Comparison of ENCODE assay signal across 8 mouse cellular contexts in the genomic region with DNA sequence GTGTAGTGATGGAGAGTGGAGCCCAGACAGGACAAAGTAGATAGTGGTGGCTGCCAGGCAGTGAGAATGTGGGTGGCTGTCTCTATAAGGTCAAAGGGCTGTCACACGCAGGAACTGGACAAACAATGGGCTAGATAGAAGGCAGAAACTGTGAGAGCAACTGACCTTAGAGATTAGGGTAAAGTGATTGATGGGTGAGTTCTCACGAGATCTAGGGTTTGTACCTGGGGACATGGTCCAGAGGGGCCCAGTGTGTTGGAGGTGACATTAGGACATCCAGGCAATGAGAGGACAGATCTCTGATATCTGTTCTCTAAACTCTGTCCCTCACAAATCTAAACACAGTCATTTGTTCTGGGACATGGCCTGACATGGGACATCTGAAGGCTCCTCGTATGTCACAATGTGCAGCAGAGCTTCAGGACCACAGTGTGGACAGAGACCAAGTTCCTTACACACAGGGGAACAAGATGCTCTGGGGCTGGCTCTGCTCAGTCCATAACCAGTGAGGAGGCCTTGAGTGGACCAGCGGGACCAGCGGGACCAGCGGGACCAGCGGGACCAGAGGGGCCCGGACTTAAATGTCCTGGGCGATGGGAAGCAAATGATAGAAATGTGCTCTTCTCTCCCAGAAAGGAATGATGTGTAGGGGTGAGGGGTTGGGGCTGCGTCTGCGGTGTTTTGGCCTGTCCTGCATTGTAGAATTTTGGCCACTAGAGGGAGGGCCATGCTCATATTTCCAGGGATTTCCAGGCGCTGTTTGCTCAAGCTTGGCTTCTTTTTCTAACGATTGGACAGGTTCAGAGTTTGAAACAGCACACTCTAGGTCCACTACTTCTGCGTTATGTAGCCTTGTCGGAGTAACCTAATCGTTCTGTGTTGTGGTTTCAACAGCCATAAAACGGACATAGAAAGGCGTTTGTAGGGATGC. TPM values are rescaled to one million over a fixed set of nuclear protein-coding genes. Genes with fewer than 3 reads are reported as not detected.
DNase-seq lines count a peak whose midpoint lies in the region; ATAC-seq and TF ChIP-seq lines count a peak whose summit lies in the region.

No protein-coding gene starts in this region.

- WGBS in hindbrain, embryonic 15.5 days: 12% methylated on average over 18 of the region's 18 CpGs

- H3K27ac ChIP-seq in ES-E14 (ENCODE audit: insufficient read depth, low read depth, low read length, poor library complexity, severe bottlenecking): no peak overlapping the region
- no peak overlapping the region for H3K27ac ChIP-seq in bone marrow macrophage, adult 2 months (ENCODE audit: insufficient read depth, low read depth, low read length)
- no peak overlapping the region for H3K27ac ChIP-seq in hindbrain, embryonic 15.5 days (replicated peaks)

- H3K27me3 ChIP-seq in hindbrain, embryonic 15.5 days: peaks cover 5% of the 10 kb centered on the region; the same call in 1 of the 2 replicates

- no peak overlapping the region for H3K4me3 ChIP-seq in ES-E14 (ENCODE audit: insufficient read depth in 1 of 2, low read depth in 1 of 2, low read length in 2 of 2, poor library complexity in 1 of 2, severe bottlenecking in 1 of 2)
- H3K4me3 ChIP-seq in bone marrow macrophage, adult 2 months (ENCODE audit: insufficient read depth, low read length): no peak overlapping the region
- H3K4me3 ChIP-seq in hindbrain, embryonic 15.5 days: no peak overlapping the region

- no peak for TF ChIP-seq POLR2A in bone marrow macrophage, adult 2 months (IDR thresholded peaks at IDR 0.05; ENCODE audit: borderline replicate concordance, low read depth, low read length)

- peaks cover 0 to 2% of the 10 kb centered on the region in 2 experiments; a peak in 1 of 4 replicates for H3K4me1 ChIP-seq in ES-E14 (ENCODE audit: control insufficient read depth in 2 of 2, insufficient read depth in 2 of 2, low read length in 2 of 2, poor library complexity in 1 of 2)
- no peaks in the 10 kb centered on the region for H3K4me1 ChIP-seq in bone marrow macrophage, adult 2 months (ENCODE audit: control insufficient read depth, insufficient read depth, low read length)
- H3K4me1 ChIP-seq in hindbrain, embryonic 15.5 days (replicated peaks): peaks cover 10% of the 10 kb centered on the region

- peak; percentile 78 for TF ChIP-seq CTCF in bone marrow macrophage, adult 2 months (IDR thresholded peaks at IDR 0.05; ENCODE audit: low read depth, low read length)

- in situ Hi-C loops in ES-E14 (cut with MboI; ENCODE audit: low sequenced_read_pairs in 2 of 2, unreplicated experiment in 2 of 2): loop anchor here in 1 of 2 experiments (10.0 kb wide), 1 partner anchor 124 kb away; no protein-coding TSS in a partner anchor

- H3K9ac ChIP-seq in ES-E14 (ENCODE audit: insufficient read depth, low read depth, low read length, poor library complexity, severe bottlenecking): no peak overlapping the region
- H3K9ac ChIP-seq in hindbrain, embryonic 15.5 days: no peak overlapping the region

- H3K9me3 ChIP-seq in ES-E14 (ENCODE audit: control insufficient read depth, insufficient read depth, low read depth, low read length): no peaks in the 10 kb centered on the region
- H3K9me3 ChIP-seq in hindbrain, embryonic 15.5 days: no peaks in the 10 kb centered on the region

- peak; percentile 83 for DNase-seq in ES-E14 (ENCODE audit: low read depth, low spot score)
- DNase-seq in layer of hippocampus, postnatal 36 days: peak; percentile 67 to 77
- DNase-seq in right cerebral cortex, adult 2 months (ENCODE audit: low spot score in 2 of 2): peak; percentile 79 to 83
- DNase-seq in urinary bladder, adult 2 months (ENCODE audit: low spot score): peak; percentile 34

- ATAC-seq in erythroblast, adult 5-6 weeks (replicated peaks; ENCODE audit: low FRiP score, poor library complexity, severe bottlenecking): peak; percentile 76
- ATAC-seq in hindbrain, embryonic 15.5 days (ENCODE audit: low FRiP score, low read depth): peak; percentile 50; the same call in 1 of the 2 replicates
- ATAC-seq in megakaryocyte progenitor cell, adult 5-6 weeks (replicated peaks; ENCODE audit: poor library complexity): peak; percentile 89

- no peaks in the 10 kb centered on the region for H3K36me3 ChIP-seq in ES-E14 (ENCODE audit: control insufficient read depth, insufficient read depth, low read length, poor library complexity, severe bottlenecking)
- no peaks in the 10 kb centered on the region for H3K36me3 ChIP-seq in hindbrain, embryonic 15.5 days

- no peak overlapping the region for H3K4me2 ChIP-seq in hindbrain, embryonic 15.5 days

TF ChIP-seq in ES-E14, 5 proteins besides CTCF, POLR2A, EP300 and RAD21:
- TF ChIP-seq CHD2 (IDR thresholded peaks at IDR 0.05; ENCODE audit: low read depth, low read length) (no peak), ZNF384 (IDR thresholded peaks at IDR 0.05; ENCODE audit: low read depth, low read length) (no peak), ZC3H11A (IDR thresholded peaks at IDR 0.05; ENCODE audit: borderline replicate concordance, low read depth, low read length) (peak; percentile 71; the same call in 1 of the 2 replicates), MAFK (IDR thresholded peaks at IDR 0.05; ENCODE audit: insufficient read depth, low read depth, low read length) (no peak)

RNA-seq across cellular contexts. Expression of a gene that starts 11.9 kb away (rescaled TPM):
- total RNA-seq in ES-E14 (2012; rRNA removed): 18.6 and 34.6 TPM in 2 replicates
- polyA plus RNA-seq in bone marrow macrophage, adult 2 months (2012; ENCODE audit: insufficient read depth, insufficient read length, missing spikeins): 4.8 and 6.3 TPM in 2 replicates
- total RNA-seq in erythroblast, adult 5-6 weeks (2015; ENCODE audit: low replicate concordance): 0.77 and 1.0 TPM in 2 replicates
- 0.56 and 0.77 TPM in 2 replicates for total RNA-seq in erythroblast, adult 5-6 weeks (2017; ENCODE audit: low replicate concordance)
- polyA plus RNA-seq in hindbrain, embryonic 15.5 days (2015; fragmentation: Nextera tagmentation; extraction: Ambion mirVana): 250 and 292 TPM in 2 replicates
- 10 to 100 TPM; 90.8 to 93.6 TPM for total RNA-seq in layer of hippocampus, postnatal 36 days (2021)
- total RNA-seq in megakaryocyte progenitor cell, adult 5-6 weeks (2015): 0.95 and 1.7 TPM in 2 replicates
- 1.5 and 2.0 TPM in 2 replicates for total RNA-seq in megakaryocyte progenitor cell, adult 5-6 weeks (2017)
- polyA plus RNA-seq in urinary bladder, adult 2 months (2012; rRNA removed): 2.7 and 3.7 TPM in 2 replicates
